Mouse (Mus musculus): Measurements from ENCODE around the gene Kcnma1.

DNA sequence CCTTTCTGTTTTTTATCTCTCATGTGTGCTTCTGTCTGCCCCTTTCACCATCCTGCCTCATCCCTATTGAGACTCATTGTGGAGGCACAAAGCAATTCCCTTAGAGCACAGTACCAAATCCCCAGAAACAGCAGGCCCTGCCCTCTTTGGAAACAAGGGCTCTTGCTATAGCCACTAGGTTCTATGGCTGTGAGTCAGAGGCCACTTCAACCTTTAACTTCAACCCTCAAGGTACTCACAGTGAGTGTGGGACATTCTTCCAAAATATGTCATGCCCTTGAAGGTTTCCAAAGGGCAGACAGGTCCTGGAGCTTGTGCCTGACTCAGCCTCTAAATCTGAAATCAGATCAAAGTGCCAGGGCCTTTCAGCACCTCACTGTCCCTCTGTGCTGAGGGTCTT, 272.8 kb downstream of the Kcnma1 start:
- TF ChIP-seq POLR2A (IDR thresholded peaks at IDR 0.05; ENCODE audit: insufficient read length, low read depth) (no peak), TCF12 (IDR thresholded peaks at IDR 0.05; ENCODE audit: insufficient read depth, poor library complexity, severe bottlenecking) (no peak), MYOD1 (IDR thresholded peaks at IDR 0.05; ENCODE audit: control insufficient read depth in 1 of 3, insufficient read length in 2 of 3, low read depth in 2 of 3) (no peak), E2F4 (IDR thresholded peaks at IDR 0.05; ENCODE audit: insufficient read depth) (no peak), MAX (IDR thresholded peaks at IDR 0.05; ENCODE audit: low read depth) (no peak), CEBPB (IDR thresholded peaks at IDR 0.05; ENCODE audit: insufficient read depth, poor library complexity, severe bottlenecking) (no peak), USF1 (IDR thresholded peaks at IDR 0.05; ENCODE audit: low read depth) (no peak), POLR2AphosphoS2 (IDR thresholded peaks at IDR 0.05; ENCODE audit: insufficient read length, low read depth) (no peak), MYOG (IDR thresholded peaks at IDR 0.05; ENCODE audit: control insufficient read depth in 1 of 3, insufficient read depth in 1 of 3, insufficient read length in 2 of 3, low read depth in 2 of 3) (no peak), SRF (IDR thresholded peaks at IDR 0.05; ENCODE audit: control insufficient read depth, insufficient read length, low read depth) (no peak), REST (IDR thresholded peaks at IDR 0.05; ENCODE audit: insufficient read depth, insufficient read length) (no peak)
